Mouse (Mus musculus): Measurements from ENCODE around the gene Irf5. TPM values are rescaled to one million over a fixed set of nuclear protein-coding genes. Genes with fewer than 3 reads are reported as not detected.

Irf5 gene
- polyA plus RNA-seq, 1 experiment from 2014 or later, result 3.2 TPM

DNA sequence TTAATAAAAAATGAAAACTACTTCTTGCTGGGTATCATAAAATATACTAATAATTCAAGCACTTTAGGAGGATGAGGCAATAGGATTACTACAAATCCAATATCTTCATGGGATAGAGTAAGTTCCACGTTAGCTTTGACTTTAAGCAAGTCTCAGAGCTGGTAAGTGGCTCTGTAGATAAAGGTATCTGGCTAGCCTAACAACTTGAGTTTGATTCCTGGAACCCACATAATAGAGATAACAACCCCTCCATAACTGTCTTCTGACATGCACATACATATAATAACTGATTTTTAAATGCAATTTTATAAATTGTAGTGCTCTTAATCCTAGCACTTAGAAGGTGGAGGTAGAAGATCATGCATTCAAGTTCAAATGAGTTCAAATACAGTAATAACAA is 54.3 kb downstream of the Irf5 start:
- no peak for DNase-seq (ENCODE audit: low spot score)
- no peaks in the 10 kb centered on the region for H3K4me1 ChIP-seq
- peaks cover 97% of the 10 kb centered on the region for H3K36me3 ChIP-seq

DNA sequence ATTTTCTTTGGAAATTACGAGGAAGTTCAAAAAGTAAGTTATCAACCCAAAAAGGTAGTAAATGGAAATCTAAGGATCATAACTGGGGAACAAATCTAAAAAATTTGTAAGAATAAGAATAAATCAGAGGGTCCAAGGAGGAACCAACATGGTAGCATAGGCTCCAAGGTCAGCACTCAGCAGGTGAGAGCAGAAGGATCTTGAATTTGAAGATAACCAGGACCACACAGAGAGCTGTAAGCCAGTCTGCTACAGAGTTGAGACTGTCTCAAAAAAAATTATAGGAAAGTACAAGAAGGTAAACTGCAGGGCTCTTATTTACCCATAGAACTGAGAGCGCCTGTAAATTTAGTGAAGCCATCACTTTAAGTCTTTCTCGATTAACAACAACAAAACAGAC is 54.8 kb downstream of the Irf5 start:
- Histone ChIP-seq H3K4me3 (no peak overlapping the region), H3K27me3 (ENCODE audit: low read depth, poor library complexity, severe bottlenecking) (no peaks in the 10 kb centered on the region), H3K4me1 (no peaks in the 10 kb centered on the region), H3K27ac (no peak overlapping the region), H3K9me3 (replicated peaks) (no peaks in the 10 kb centered on the region), H3K36me3 (peaks cover 97% of the 10 kb centered on the region)
- no peak for DNase-seq (ENCODE audit: low spot score)
- WGBS, result 92% methylated on average over 3 of the region's 3 CpGs

More for the DNA sequence above, 54.3 kb downstream of the Irf5 start:
- H3K27ac ChIP-seq, result no peak overlapping the region
- 84% methylated on average over 1 of the region's 1 CpGs for WGBS
- no peaks in the 10 kb centered on the region for H3K27me3 ChIP-seq (ENCODE audit: low read depth, poor library complexity, severe bottlenecking)
- H3K4me3 ChIP-seq, result no peak overlapping the region
- H3K9me3 ChIP-seq (replicated peaks), result no peaks in the 10 kb centered on the region

Other genes with a start within 250 kb of the Irf5 start
- 0.40 and 0.55 TPM in 2 replicates for gene Fam71f2, start 247.0 kb upstream of the Irf5 start, polyA plus RNA-seq (2016; fragmentation: Nextera tagmentation; extraction: Ambion mirVana)
- gene Fam71f1, start 207.5 kb upstream of the Irf5 start, polyA plus RNA-seq (2016; fragmentation: Nextera tagmentation; extraction: Ambion mirVana), result 0.09 TPM in 1 of 2 replicates, not detected in the other
- gene Calu, start 178.6 kb upstream of the Irf5 start, polyA plus RNA-seq (2016; fragmentation: Nextera tagmentation; extraction: Ambion mirVana), result 220 and 268 TPM in 2 replicates
- gene Opn1sw, start 138.2 kb upstream of the Irf5 start, polyA plus RNA-seq (2016; fragmentation: Nextera tagmentation; extraction: Ambion mirVana), result 0.34 and 0.38 TPM in 2 replicates
- 19.4 and 29.8 TPM in 2 replicates for gene Ccdc136, start 130.3 kb upstream of the Irf5 start, polyA plus RNA-seq (2016; fragmentation: Nextera tagmentation; extraction: Ambion mirVana)
- 3.7 and 5.6 TPM in 2 replicates for gene Flnc, start 93.4 kb upstream of the Irf5 start, polyA plus RNA-seq (2016; fragmentation: Nextera tagmentation; extraction: Ambion mirVana)
- 185 and 196 TPM in 2 replicates for gene Atp6v1f, start 58.9 kb upstream of the Irf5 start, polyA plus RNA-seq (2016; fragmentation: Nextera tagmentation; extraction: Ambion mirVana)
- gene Atp6v1fnb, start 55.2 kb upstream of the Irf5 start, polyA plus RNA-seq (2016; fragmentation: Nextera tagmentation; extraction: Ambion mirVana), result 0.34 TPM in 1 of 2 replicates, not detected in the other
- gene Kcp, start 18.7 kb upstream of the Irf5 start, polyA plus RNA-seq (2016; fragmentation: Nextera tagmentation; extraction: Ambion mirVana), result 37.2 and 43.9 TPM in 2 replicates
- gene Tnpo3, start 83.3 kb downstream of the Irf5 start, polyA plus RNA-seq (2016; fragmentation: Nextera tagmentation; extraction: Ambion mirVana), result 115 and 128 TPM in 2 replicates
- gene Tspan33, start 167.6 kb downstream of the Irf5 start, polyA plus RNA-seq (2016; fragmentation: Nextera tagmentation; extraction: Ambion mirVana), result 6.7 and 7.0 TPM in 2 replicates
- 67.6 and 69.3 TPM in 2 replicates for gene Smo, start 208.9 kb downstream of the Irf5 start, polyA plus RNA-seq (2016; fragmentation: Nextera tagmentation; extraction: Ambion mirVana)
- 14.1 and 15.9 TPM in 2 replicates for gene Ahcyl2, start 241.4 kb downstream of the Irf5 start, polyA plus RNA-seq (2016; fragmentation: Nextera tagmentation; extraction: Ambion mirVana)

All from limb, embryonic 10.5 days (tissue).